Mouse (Mus musculus): ENCODE data around the gene Itgb7.
A peak's percentile ranks its signal among the peaks of the same experiment; 100 is the strongest.

Gene Itgb7

GRCm38 (mm10) chr15:102231748-102232147 lies at the start of gene Itgb7:
Itgb7 (minus strand) TSS chr15:102231944.
- DNase-seq (ENCODE audit: low spot score in 2 of 2), result no peak

- peak in 1 of 2 experiments; percentile 16 for DNase-seq (ENCODE audit: low spot score in 2 of 2)
Observed at GRCm38 (mm10) chr15:102280623-102281022, 48.9 kb upstream of the Itgb7 start.

GRCm38 (mm10) chr15:102279783-102280520 lies 48.2 kb upstream of the Itgb7 start:
- peak in 1 of 2 experiments; percentile 31 for DNase-seq (ENCODE audit: low spot score in 2 of 2)

DNA sequence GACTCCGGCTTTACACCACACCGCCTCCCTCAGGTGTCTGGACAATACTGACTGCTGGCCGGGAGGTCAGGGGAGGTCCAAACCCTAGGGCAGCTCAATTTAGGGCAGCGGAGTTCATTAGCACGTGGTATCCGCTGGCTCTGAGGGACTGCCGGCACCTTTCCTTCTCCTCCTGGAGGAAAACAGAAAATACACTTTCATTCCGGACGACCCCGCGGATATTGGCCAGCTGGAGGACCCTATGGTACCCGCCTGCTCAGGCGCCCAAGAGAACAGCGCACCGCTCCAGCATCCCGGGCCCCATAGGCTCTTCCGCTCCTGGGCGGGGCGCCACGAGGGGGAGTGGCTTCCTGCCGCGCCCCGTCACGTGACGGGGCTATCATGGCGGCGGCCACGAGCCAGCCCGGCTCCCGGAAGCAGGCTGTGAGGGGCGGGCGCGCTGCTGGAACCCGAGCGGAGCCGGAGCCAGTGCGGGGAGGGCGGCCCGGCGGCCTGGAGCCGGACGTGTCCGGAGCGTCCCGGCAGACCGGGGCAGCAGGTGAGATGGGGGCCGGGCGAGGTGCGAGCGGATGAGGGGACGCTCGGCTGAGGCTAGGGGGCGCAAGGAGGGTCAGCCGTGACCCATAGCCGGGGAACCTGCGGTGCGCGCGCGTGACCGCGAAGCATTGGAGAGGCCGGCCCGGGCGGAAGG lies 47.5 kb upstream of the Itgb7 start, which contains the start of gene Mfsd5:
TSS of gene Mfsd5 (plus strand) at position 363 of the 691 bp plus-strand sequence.
- peak; percentile 80 to 81 for DNase-seq (ENCODE audit: low spot score in 2 of 2)

GRCm38 (mm10) chr15:102278726-102279091 lies 47.0 kb upstream of the Itgb7 start:
- no peak for DNase-seq (ENCODE audit: low spot score in 2 of 2)

DNA sequence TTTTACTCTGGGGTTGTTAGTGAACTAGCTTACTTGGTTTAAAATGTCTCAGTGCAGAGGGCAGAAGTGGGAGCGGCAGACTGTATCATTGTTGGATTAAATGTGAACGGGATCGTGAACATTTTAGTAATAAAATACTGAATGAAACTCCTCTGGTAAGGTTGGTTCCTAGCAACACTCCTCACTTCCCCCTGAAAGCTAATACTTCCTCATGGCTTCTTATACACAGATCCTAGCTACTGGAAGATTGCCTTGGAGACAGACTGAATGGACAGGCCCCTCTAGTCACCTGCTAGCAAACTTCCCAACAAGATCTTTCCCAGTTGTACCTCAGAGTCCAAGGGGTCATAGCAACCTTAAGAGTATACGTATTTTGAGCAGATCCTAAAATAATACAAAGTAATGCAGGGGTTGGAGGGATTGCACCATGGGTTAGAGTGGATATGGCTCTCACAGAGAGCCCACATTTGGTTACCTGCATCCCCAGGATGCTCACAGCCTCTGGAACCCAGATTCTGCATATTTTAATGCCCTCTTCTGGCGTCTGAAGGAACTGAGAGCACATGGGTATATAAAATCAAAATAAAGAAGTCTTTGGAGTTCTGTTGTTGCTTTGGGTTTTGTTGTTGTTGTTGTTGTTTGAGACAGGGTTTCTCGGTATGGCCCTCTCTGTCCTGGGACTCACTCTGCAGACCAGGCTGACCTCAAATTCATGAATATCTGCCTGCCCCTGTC lies 42.4 kb upstream of the Itgb7 start:
- no peak for DNase-seq (ENCODE audit: low spot score in 2 of 2)

DNA sequence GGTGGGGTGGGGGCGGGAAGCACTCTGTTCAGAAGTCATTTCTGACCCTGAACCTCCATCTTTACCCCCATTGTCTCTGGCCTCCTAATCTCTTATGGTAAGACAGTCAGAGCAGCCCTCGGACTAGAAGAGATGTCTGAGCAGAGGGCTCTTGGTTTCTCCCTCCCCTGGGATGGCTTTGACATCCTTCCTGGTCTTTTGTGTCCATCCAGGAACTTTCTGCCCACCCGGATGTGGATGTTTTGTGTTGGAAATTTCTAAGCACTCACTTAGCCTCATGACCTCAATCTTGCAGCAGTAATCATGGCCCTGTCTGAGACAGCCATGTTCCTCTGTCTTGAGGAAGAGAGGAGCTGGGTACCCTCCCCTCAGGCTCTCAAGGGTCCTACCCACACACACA lies 39.7 kb upstream of the Itgb7 start:
- DNase-seq (ENCODE audit: low spot score in 2 of 2), result no peak

GRCm38 (mm10) chr15:102270274-102270960 lies 38.7 kb upstream of the Itgb7 start, which contains the start of gene Gm9918:
Gm9918 (plus strand) TSS chr15:102270563.
- DNase-seq (ENCODE audit: low spot score in 2 of 2), result no peak

DNA sequence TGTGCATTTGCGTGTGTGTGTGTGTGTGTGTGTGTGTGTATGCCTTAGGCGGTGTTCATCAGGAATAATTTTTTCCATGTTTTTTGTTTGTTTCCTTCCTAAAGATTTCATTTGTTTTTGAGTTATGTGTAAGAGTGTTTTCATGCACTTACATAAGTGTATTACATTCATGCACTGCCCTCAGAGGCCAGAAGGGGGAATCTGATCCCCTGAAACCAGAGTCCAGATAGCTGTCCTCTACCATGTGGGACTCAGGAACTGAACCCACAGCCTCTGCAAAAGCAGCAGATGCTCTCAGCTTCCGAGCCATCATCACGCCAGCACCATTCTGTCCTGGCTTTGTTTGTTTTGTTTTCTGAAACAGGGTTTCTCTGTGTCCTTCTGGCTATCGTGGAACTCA lies 33.8 kb upstream of the Itgb7 start:
- DNase-seq (ENCODE audit: low spot score in 2 of 2), result no peak

- DNase-seq (ENCODE audit: low spot score in 2 of 2), result no peak
Observed at GRCm38 (mm10) chr15:102263037-102263436, 31.3 kb upstream of the Itgb7 start.

- peak in 1 of 2 experiments; percentile 34 for DNase-seq (ENCODE audit: low spot score in 2 of 2)
Observed at GRCm38 (mm10) chr15:102262582-102262981, 30.8 kb upstream of the Itgb7 start.

DNA sequence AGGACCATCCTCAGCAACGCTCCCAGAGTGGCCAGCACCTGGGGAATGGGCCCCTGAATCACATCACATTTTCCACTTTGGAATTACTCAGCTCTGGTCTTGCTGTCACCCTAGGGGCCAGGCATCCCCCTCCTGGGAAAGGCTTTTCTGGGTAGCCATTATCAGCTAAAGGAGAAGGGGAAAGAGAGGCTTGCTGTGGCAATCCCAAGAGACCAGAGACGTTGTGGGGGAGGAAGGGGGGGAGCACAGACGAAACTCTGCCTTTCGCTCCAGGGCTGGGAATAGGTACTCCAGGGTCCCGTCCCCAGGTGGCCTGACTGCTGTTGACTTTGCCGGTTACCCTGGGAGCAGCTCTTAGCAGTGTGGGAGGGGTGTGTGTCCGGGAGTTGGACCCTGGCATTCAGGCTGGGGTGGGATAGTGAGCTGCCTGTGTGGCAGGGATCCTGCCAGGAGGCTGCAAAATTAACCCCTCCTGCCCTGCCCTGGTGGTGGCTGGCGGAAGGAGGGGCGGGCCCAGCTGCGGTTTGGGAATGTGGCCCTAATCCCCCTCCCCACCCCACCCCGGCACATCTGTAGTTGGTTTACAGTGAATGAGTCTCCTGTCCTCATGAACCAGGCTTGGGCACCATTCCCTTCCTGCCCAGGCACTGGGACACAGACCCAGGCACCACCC lies 27.0 kb upstream of the Itgb7 start:
- DNase-seq (ENCODE audit: low spot score in 2 of 2), result no peak

DNA sequence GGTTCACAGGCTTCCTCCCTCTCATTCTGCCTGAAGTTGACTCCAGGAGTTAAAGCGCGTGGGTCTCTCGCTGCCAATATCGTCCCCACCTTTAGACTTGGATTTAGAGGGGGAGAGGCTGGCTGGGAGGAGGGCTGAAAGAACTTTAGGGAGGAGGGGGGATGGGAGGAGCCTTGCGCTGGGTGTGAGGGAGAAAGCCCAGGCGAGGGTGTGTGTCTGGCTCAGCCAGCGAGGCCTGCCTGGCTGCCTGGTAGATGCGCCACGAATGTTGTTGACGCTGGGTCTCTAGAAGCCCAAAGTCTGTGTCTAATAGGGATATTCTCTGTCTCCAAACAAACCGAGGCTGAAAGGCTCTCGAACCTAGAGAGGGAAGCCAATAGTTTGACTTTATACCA lies 26.3 kb upstream of the Itgb7 start:
- peak; percentile 67 to 83 for DNase-seq (ENCODE audit: low spot score in 2 of 2)

- peak in 1 of 2 experiments; percentile 68 for DNase-seq (ENCODE audit: low spot score in 2 of 2)
Observed at GRCm38 (mm10) chr15:102257202-102258075, 25.7 kb upstream of the Itgb7 start, which contains the start of gene Rarg. Rarg (minus strand) TSS chr15:102257517.

DNA sequence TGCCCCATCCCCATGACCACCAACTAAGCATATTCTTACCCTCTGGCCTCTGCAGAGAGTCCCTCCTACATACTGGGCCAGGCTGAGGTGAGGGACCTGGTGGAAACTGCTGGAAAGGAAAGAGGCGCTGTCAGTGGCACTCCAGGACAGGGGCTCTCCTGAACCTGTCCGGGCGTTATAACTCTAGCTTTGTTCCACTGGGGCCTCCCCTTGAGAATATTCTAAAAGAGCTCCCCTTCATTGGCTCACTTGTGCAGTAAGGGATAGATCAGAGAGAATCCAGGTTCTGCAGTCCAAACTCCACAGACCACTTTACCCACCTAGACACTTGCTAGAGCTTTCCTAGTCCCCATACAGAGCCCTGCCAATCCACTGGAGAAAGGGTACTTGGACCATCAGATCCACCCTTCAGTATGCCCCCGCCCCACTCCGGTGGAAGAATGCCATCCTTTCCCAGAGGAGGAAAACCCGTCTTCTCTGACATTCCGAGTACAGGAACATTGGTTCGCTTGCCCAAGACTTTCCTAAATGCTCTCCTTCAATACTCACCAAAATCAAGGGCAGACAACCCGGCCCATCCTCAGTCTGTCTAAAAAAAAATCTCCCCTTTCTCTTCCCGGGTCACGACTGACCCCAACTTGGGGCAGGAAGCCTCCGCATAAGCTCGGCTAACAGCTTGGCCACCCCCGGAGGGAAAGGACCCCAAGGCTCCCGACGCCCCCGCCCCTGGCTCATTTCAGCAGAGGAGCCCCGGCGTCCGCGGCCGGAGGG lies 24.9 kb upstream of the Itgb7 start:
- DNase-seq (ENCODE audit: low spot score in 2 of 2), result no peak

DNA sequence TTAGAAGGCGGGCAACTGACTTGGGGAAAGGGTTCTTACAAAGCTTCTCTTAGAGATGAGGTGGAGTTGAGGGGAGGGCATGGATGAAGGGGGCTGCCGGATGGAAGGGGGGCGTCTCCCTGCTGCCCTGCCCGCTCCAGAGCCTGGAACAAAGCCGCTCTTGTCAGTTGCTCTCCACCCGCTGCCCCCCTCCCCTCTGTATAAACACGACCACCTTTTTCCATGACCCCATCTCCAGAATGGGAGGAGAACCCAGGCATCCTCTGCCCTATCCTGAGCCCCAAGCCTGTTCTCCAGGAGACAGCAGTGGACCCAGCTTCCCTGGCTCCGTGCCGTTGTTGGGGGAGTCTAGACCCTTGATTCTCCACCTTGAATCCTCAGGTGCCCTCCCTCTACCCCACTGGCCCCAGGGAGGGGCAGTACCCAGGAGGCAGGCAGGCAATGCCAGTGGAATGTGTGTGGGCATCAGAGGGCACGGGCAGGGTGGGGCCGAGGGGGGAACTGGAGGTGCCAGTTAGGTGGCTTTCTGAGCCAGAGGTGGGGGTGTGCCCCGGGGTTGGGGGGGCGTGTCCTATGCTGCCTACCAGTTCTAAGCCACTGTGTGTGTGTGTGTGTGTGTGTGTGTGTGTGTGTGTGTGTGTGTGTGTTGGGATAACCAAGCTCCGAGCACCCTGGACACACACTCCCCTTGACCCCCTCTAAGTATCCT lies 24.0 kb upstream of the Itgb7 start:
- DNase-seq (ENCODE audit: low spot score in 2 of 2), result peak in 1 of 2 experiments; percentile 81

DNA sequence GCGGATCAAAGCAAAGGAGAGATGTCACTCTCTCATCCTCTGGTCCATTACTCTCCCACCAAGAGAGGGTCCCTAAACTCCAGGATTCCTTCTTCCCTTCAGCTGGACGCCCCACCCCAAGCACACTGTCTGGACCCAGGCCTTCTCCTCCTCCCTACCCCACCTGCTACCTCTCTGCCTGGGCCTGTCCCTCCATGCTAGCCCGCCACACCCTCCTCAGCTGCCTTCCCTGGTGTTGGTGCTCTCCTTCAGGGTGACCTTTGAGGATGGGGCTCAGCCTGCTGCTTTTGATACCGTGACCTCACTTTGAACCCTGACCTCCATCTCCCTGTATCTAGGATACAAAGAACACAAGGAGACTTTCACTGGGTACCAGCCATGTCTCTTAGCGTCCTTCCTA lies 18.8 kb upstream of the Itgb7 start:
- no peak for DNase-seq (ENCODE audit: low spot score in 2 of 2)

- DNase-seq (ENCODE audit: low spot score in 2 of 2), result no peak
Observed at GRCm38 (mm10) chr15:102249967-102250366, 18.2 kb upstream of the Itgb7 start.

DNA sequence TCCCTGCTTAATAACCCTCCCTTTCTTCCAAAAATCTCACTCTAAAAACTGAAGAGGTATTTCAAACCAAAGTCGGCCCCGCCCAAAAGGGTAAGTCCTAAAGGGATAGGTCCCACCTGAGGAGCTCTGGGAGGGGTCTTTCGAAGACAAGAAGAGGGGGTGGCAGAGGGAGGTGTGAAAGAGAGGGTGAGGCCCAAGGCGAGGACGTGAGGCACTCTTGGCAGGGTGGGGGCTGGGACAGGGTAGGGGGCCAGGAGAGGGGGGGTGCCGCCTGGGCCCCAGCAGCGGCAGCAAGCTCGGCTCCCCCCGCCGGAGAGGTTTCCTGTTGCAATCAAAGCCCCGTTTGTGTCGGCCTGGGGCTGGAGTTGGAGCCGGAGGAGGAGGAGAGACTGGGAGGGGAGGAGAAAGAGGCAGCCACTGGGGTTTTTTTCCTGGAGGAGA lies 17.5 kb upstream of the Itgb7 start:
- DNase-seq (ENCODE audit: low spot score in 2 of 2), result no peak

All from urinary bladder, adult 18-20 months (tissue).